Mouse (Mus musculus) hindbrain, embryonic 11.5 days (tissue): Measurements from ENCODE around the gene Rasd2. TPM values are rescaled to one million over a fixed set of nuclear protein-coding genes. Genes with fewer than 3 reads are reported as not detected.
A peak's percentile ranks its signal among the peaks of the same experiment; 100 is the strongest.

Experiments used
- ATAC-seq: fragments of 200-750 bp; cut with Nextera tagmentation; 2 replicates; pipeline ENCODE4 v1.8.0; 2017; ENCODE audit warnings: mild to moderate bottlenecking, moderate TSS enrichment, moderate library complexity; ENCODE audit not compliant: low FRiP score
- DNase-seq: peaks from one replicate; pipeline ENCODE4 v3.0.0-alpha.2; 2015; ENCODE audit warnings: low spot score
- H3K27ac ChIP-seq: fragments of 300-500 bp; sonication (generic); 2 replicates; pipeline ENCODE4 v1.5.1; 2014; ENCODE audit warnings: mild to moderate bottlenecking, low read depth, low read length
- H3K27me3 ChIP-seq: fragments of 300-500 bp; sonication (generic); 2 replicates; pipeline ENCODE4 v1.6.1; 2014; ENCODE audit warnings: mild to moderate bottlenecking, low read length, moderate library complexity, mixed read lengths; ENCODE audit not compliant: control insufficient read depth, insufficient read depth
- H3K36me3 ChIP-seq: fragments of 300-500 bp; sonication (generic); 2 replicates; pipeline ENCODE4 v1.6.1; 2014; ENCODE audit warnings: mild to moderate bottlenecking, low read length, moderate library complexity, mixed read lengths; ENCODE audit not compliant: control insufficient read depth, insufficient read depth
- H3K4me1 ChIP-seq: fragments of 300-500 bp; sonication (generic); replicated peaks from 2 replicates; pipeline ENCODE4 v1.6.1; 2014; ENCODE audit warnings: low read length, mixed read lengths; ENCODE audit not compliant: control insufficient read depth, insufficient read depth
- H3K4me2 ChIP-seq: fragments of 300-500 bp; sonication (generic); replicated peaks from 2 replicates; pipeline ENCODE4 v1.6.1; 2014; ENCODE audit warnings: mild to moderate bottlenecking, low read depth, low read length
- H3K4me3 ChIP-seq: fragments of 300-500 bp; sonication (generic); 2 replicates; pipeline ENCODE4 v1.5.1; 2014; ENCODE audit warnings: low read depth, low read length
- H3K9ac ChIP-seq: fragments of 300-500 bp; sonication (generic); 2 replicates; pipeline ENCODE4 v1.6.1; 2014; ENCODE audit warnings: low read depth, low read length
- H3K9me3 ChIP-seq: fragments of 300-500 bp; sonication (generic); 2 replicates; pipeline ENCODE4 v1.6.1; 2016; ENCODE audit warnings: low read length; ENCODE audit not compliant: control insufficient read depth
- WGBS: fragments of 180-500 bp; shearing (Covaris S2); extraction: QIAGEN DNeasy Blood & Tissue Kit; methylation state at CpG from one replicate; pipeline ENCODE4 v1.1.7; 2014; 5-methylcytosine and 5-hydroxymethylcytosine counted together
- polyA plus RNA-seq: library from polyadenylated mRNA; unstranded; fragments of >200 nt; fragmentation: Nextera tagmentation; extraction: Ambion mirVana; gene quantifications from 2 replicates; pipeline ENCODE4 v1.2.1, GENCODE M21; 2014

The Rasd2 gene
- polyA plus RNA-seq, 1 experiment from 2014 or later, result 0.19 TPM

- Histone ChIP-seq H3K27me3 (no peaks in the 10 kb centered on the region), H3K9ac (no peak overlapping the region), H3K4me3 (no peak overlapping the region), H3K9me3 (no peaks in the 10 kb centered on the region), H3K4me1 (no peaks in the 10 kb centered on the region), H3K36me3 (no peaks in the 10 kb centered on the region), H3K27ac (no peak overlapping the region), H3K4me2 (no peak overlapping the region)
- DNase-seq (no peak), ATAC-seq (no peak)
- WGBS, result 70% methylated on average over 5 of the region's 5 CpGs
Measured at GRCm38 (mm10) chr8:75198988-75199765, 14.6 kb upstream of the Rasd2 start.

DNA sequence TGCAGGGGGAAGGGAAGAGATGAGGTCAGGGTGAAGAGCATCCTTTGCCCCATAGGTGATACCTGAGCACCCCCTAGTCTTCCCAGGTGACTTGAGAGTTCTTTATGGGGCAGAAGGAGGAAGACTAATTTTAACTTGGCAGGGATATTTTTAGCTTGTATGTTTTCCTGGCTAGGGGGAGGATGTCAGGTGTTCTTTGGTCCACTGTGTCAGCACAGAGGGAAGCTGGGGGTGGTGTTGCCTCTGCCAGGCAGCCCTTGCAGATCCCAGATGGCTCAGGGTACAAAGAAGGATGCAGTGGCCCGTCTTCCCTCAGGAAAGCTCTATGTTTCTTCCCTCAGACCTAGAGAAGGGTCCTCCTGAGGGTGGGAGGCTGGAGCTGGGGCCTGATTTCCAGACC is 13.8 kb upstream of the Rasd2 start:
- H3K27me3 ChIP-seq, result no peaks in the 10 kb centered on the region
- no peak overlapping the region for H3K27ac ChIP-seq
- H3K9ac ChIP-seq, result no peak overlapping the region
- no peak overlapping the region for H3K4me2 ChIP-seq
- no peak for ATAC-seq
- no peak overlapping the region for H3K4me3 ChIP-seq
- no peaks in the 10 kb centered on the region for H3K9me3 ChIP-seq
- H3K36me3 ChIP-seq, result no peaks in the 10 kb centered on the region
- WGBS, result 48% methylated on average over 1 of the region's 1 CpGs
- no peaks in the 10 kb centered on the region for H3K4me1 ChIP-seq
- DNase-seq, result no peak

DNA sequence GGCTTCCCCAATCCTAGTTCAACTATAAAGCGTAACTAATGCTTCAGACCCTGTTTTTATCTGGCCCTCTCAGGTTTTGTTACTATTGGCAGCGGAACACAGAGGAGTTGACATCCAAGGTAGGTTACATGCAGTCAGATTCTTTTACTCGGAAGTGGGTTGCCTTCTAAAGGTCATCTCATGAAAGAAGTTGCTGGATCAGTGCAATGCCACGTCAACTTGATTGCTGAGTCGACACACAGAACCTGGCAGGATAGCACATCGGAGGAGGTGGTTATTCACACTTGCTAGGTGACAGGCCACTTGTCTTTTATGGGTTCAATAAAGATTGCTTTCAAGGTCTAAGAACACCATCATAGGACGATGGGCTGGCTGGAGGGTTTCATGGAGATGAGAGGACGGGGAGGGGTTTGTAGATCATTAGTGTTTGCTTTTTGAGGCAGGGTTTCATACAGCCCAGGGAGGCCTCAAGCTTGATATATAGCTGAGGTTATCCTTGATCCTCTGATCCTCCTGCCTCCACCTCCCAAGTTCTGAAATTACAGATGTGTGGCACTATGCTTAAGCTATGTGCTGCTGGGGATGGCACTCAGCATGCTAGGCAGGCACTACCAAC is 11.6 kb upstream of the Rasd2 start:
- 83% methylated on average over 8 of the region's 8 CpGs for WGBS
- H3K36me3 ChIP-seq, result no peaks in the 10 kb centered on the region

DNA sequence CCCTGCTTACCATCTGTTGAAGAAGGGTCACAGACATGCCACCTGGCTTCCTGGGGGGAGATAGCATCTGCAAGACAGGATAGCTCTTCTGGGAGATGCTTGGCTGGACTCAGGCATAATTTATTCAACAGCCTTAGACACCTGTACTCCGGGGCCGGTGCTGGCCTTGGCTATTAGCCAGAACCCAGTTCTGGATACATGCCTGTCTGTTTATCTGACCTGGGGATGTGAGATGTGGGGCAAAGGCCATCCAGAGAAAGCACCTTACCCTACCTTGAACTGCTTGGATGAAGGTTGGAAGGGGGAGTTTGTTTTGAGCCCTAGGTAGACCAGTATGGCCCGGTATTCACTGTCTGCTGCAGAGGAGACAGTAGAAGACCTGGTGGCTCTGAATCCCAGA is 10.8 kb upstream of the Rasd2 start:
- H3K9me3 ChIP-seq, result no peaks in the 10 kb centered on the region
- ATAC-seq, result no peak
- DNase-seq, result no peak
- no peak overlapping the region for H3K4me2 ChIP-seq
- H3K27ac ChIP-seq, result no peak overlapping the region
- H3K4me3 ChIP-seq, result no peak overlapping the region
- 95% methylated on average over 3 of the region's 3 CpGs for WGBS
- no peaks in the 10 kb centered on the region for H3K36me3 ChIP-seq
- no peaks in the 10 kb centered on the region for H3K4me1 ChIP-seq
- no peak overlapping the region for H3K9ac ChIP-seq
- H3K27me3 ChIP-seq, result no peaks in the 10 kb centered on the region

More for the DNA sequence above, 11.6 kb upstream of the Rasd2 start:
- Histone ChIP-seq H3K9me3 (no peaks in the 10 kb centered on the region), H3K27ac (no peak overlapping the region), H3K4me3 (no peak overlapping the region), H3K9ac (no peak overlapping the region), H3K4me2 (no peak overlapping the region), H3K27me3 (no peaks in the 10 kb centered on the region), H3K4me1 (no peaks in the 10 kb centered on the region)
- ATAC-seq, result no peak
- no peak for DNase-seq

- WGBS, result 81% methylated on average over 2 of the region's 2 CpGs
- Histone ChIP-seq H3K27me3 (no peaks in the 10 kb centered on the region), H3K4me3 (no peak overlapping the region), H3K27ac (no peak overlapping the region), H3K4me2 (no peak overlapping the region), H3K4me1 (no peaks in the 10 kb centered on the region), H3K36me3 (no peaks in the 10 kb centered on the region), H3K9me3 (no peaks in the 10 kb centered on the region), H3K9ac (no peak overlapping the region)
- DNase-seq (no peak), ATAC-seq (no peak)
Measured at GRCm38 (mm10) chr8:75203420-75203819, 10.3 kb upstream of the Rasd2 start.

DNA sequence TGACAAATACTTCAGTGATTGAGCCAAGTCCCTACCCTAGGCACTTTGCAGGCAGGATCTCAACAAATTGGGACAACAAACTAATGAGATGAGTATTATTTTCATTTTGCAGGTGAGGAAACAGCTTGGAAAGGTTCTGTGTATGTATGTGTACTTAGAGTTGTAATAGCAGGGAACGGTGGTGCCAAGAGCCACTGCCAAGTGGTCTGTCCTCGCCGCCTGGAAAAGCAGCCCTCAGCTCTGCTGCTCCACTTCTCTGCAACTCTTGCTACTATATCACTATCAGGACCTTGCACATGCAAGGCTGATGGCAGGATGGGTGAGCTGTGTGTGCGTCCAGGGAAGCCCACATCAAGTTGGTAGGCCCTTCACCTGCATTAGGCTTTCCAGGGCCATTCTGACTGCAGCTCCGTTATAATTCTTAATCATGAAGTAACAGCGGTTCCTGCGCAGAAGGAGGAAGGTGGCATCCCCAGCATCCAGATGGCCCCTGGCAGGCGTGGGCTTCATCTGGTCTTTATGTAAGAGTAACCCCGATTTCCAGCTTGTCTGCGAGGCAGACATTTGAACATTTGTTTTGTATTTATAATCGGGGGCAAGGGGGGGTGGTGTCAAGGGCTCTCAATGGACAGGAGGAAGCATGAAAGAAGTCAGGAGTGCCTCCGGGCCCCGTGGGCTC is 9.4 kb upstream of the Rasd2 start:
- H3K9ac ChIP-seq, result no peak overlapping the region
- no peaks in the 10 kb centered on the region for H3K36me3 ChIP-seq
- 89% methylated on average over 13 of the region's 13 CpGs for WGBS
- DNase-seq (no peak), ATAC-seq (no peak)
- H3K27me3 ChIP-seq, result no peaks in the 10 kb centered on the region
- no peaks in the 10 kb centered on the region for H3K4me1 ChIP-seq
- no peak overlapping the region for H3K4me3 ChIP-seq
- H3K9me3 ChIP-seq, result no peaks in the 10 kb centered on the region
- no peak overlapping the region for H3K4me2 ChIP-seq
- H3K27ac ChIP-seq, result no peak overlapping the region

GRCm38 (mm10) chr8:75211461-75211860 is 2.3 kb upstream of the Rasd2 start:
- ATAC-seq, result no peak
- Histone ChIP-seq H3K9me3 (no peaks in the 10 kb centered on the region), H3K4me1 (peaks cover 5% of the 10 kb centered on the region; the same call in 1 of the 2 replicates), H3K36me3 (no peaks in the 10 kb centered on the region), H3K9ac (no peak overlapping the region), H3K27ac (no peak overlapping the region), H3K27me3 (peaks cover 37% of the 10 kb centered on the region), H3K4me3 (no peak overlapping the region), H3K4me2 (no peak overlapping the region)
- 72% methylated on average over 3 of the region's 3 CpGs for WGBS
- DNase-seq, result no peak

DNA sequence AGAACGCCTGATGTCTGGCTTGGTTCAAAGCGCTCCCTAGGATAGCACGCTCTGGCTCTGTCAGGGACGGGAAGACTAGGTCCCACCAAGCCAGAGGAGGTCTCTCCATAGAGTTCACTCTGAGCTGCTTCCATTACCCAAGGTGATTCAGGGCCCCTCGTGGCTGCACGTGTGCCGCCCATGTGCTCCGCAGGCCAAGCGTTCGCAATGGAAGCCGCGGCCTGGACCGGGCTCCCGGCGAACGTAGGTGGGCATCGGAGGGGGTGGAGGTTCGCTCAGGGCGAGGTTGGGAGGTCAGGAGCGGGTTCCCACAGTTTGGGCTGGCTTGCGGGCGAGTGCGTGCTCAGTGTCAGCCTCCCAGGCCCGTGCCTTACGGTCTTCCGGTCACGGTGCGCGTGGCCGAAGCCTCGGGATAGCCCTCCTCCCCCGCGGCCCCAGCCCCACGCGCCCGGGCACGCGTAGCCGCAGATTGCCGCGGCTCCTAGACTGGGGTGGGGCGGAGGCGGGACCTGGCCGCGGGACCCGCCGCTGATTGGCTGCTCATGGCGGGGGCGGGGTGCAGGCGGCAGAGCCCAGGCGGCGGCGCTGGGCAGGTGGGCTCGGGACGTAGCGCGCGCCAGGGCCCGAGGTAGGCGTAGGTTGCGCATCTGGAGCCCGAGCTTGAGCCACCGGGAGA is 975 bp upstream of the Rasd2 start:
- WGBS, result under 1% methylated on average over 57 of the region's 63 CpGs
- no peaks in the 10 kb centered on the region for H3K9me3 ChIP-seq
- H3K4me2 ChIP-seq, result peak overlapping the region; percentile 84
- peak; percentile 84 for DNase-seq
- H3K9ac ChIP-seq, result 0 out of 2 replicates have a peak overlapping the region, but pooled peaks have one; percentile 8
- no peaks in the 10 kb centered on the region for H3K36me3 ChIP-seq
- peak; percentile 95 for ATAC-seq
- H3K27me3 ChIP-seq, result peaks cover 37% of the 10 kb centered on the region
- H3K4me3 ChIP-seq, result peak overlapping the region; percentile 41
- no peak overlapping the region for H3K27ac ChIP-seq
- peaks cover 5% of the 10 kb centered on the region; the same call in 1 of the 2 replicates for H3K4me1 ChIP-seq
